Mouse (Mus musculus): ENCODE data around the gene D16Ertd472e. TPM values are rescaled to one million over a fixed set of nuclear protein-coding genes. Genes with fewer than 3 reads are reported as not detected.

The D16Ertd472e gene
- total RNA-seq, 1 experiment: 23.7 TPM

- no peak for DNase-seq (ENCODE audit: low read depth, low spot score)
- no peaks in the 10 kb centered on the region for H3K9me3 ChIP-seq (ENCODE audit: control insufficient read depth, insufficient read depth, low read depth, low read length)
- in situ Hi-C loops (cut with MboI; ENCODE audit: low sequenced_read_pairs in 2 of 2, unreplicated experiment in 2 of 2): no loop called here
- no peak overlapping the region for H3K27ac ChIP-seq (ENCODE audit: insufficient read depth, low read depth, low read length, poor library complexity, severe bottlenecking)
- H3K36me3 ChIP-seq (ENCODE audit: control insufficient read depth, insufficient read depth, low read length, poor library complexity, severe bottlenecking): no peaks in the 10 kb centered on the region; the same call in none of the 2 replicates
- H3K9ac ChIP-seq (ENCODE audit: insufficient read depth, low read depth, low read length, poor library complexity, severe bottlenecking): no peak overlapping the region
- peaks cover 2 to 3% of the 10 kb centered on the region in 2 experiments; a peak in 2 of 4 replicates for H3K4me1 ChIP-seq (ENCODE audit: control insufficient read depth in 2 of 2, insufficient read depth in 2 of 2, low read length in 2 of 2, poor library complexity in 1 of 2)
- H3K4me3 ChIP-seq (ENCODE audit: insufficient read depth in 1 of 2, low read depth in 1 of 2, low read length in 2 of 2, poor library complexity in 1 of 2, severe bottlenecking in 1 of 2): no peak overlapping the region
- TF ChIP-seq ZC3H11A (IDR thresholded peaks at IDR 0.05; ENCODE audit: borderline replicate concordance, low read depth, low read length) (no peak), MAFK (IDR thresholded peaks at IDR 0.05; ENCODE audit: insufficient read depth, low read depth, low read length) (no peak), HCFC1 (IDR thresholded peaks at IDR 0.05; ENCODE audit: borderline replicate concordance, insufficient read depth, low read length) (no peak), ZNF384 (IDR thresholded peaks at IDR 0.05; ENCODE audit: low read depth, low read length) (no peak), CHD2 (IDR thresholded peaks at IDR 0.05; ENCODE audit: low read depth, low read length) (no peak)
Measured at GRCm38 (mm10) chr16:78557573-78557972, 18.9 kb downstream of the D16Ertd472e start.

DNA sequence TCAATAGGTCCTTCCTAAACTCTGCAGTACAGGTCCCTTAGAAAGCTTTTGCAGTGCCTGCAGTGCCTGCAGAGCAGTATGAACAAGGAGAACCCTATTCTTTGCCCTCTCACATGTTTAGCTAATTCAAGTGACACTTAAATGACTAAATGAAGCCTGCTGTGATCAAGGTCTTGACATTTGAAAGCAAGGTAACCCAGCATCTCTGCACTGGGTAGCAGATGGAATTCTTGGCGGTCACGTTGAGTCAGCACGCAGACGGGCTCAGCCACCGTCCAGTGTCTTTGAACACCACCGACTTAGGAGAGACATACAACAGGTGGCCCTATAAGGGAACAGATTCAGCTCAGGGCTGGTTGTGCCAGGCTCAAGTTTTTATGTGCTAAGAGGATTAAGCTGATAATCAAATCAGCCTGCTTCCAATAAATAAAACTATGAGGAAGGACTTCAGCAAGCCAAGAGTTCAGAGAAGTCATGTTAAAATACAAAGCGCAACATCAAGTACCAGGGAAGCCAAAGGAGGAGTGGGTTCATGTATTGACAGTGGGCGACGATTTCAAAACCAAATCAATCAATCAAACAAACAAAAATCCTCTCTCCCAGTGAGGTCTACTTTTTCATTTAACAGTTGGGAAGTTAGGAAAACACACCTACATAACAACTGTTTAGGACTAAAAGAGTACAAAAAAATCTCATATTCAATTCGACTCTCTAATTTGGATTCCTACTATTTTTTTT, 21.4 kb downstream of the D16Ertd472e start:
- Histone ChIP-seq H3K36me3 (ENCODE audit: control insufficient read depth, insufficient read depth, low read length, poor library complexity, severe bottlenecking) (no peaks in the 10 kb centered on the region; the same call in none of the 2 replicates), H3K9me3 (ENCODE audit: control insufficient read depth, insufficient read depth, low read depth, low read length) (no peaks in the 10 kb centered on the region), H3K4me1 (ENCODE audit: control insufficient read depth in 2 of 2, insufficient read depth in 2 of 2, low read length in 2 of 2, poor library complexity in 1 of 2) (no peaks in the 10 kb centered on the region), H3K4me3 (ENCODE audit: insufficient read depth in 1 of 2, low read depth in 1 of 2, low read length in 2 of 2, poor library complexity in 1 of 2, severe bottlenecking in 1 of 2) (no peak overlapping the region), H3K27ac (ENCODE audit: insufficient read depth, low read depth, low read length, poor library complexity, severe bottlenecking) (no peak overlapping the region), H3K9ac (ENCODE audit: insufficient read depth, low read depth, low read length, poor library complexity, severe bottlenecking) (no peak overlapping the region)
- no peak for DNase-seq (ENCODE audit: low read depth, low spot score)
- in situ Hi-C loops (cut with MboI; ENCODE audit: low sequenced_read_pairs in 2 of 2, unreplicated experiment in 2 of 2): no loop called here
- no peak for TF ChIP-seq ZC3H11A (IDR thresholded peaks at IDR 0.05; ENCODE audit: borderline replicate concordance, low read depth, low read length)
- TF ChIP-seq ZNF384 (IDR thresholded peaks at IDR 0.05; ENCODE audit: low read depth, low read length): no peak

DNA sequence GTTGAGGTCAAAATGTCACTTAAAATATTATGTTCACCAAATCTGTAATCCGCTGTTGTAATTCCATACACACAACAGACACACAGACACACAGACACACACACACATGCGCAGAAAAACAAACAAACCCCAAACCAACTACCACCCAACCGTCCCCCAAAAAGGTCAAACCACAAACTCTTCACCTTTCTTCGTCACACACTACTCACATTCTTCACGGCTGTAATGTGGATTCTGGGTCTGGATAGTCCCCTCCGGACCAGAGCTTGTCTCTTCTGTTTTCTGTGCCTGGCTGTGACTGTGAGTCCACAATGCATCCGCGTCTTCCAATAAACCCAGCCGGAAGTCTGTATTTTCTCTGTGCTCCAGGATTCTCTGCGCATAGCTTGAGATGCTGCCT, 29.1 kb downstream of the D16Ertd472e start:
- H3K4me1 ChIP-seq (ENCODE audit: control insufficient read depth in 2 of 2, insufficient read depth in 2 of 2, low read length in 2 of 2, poor library complexity in 1 of 2): 0 out of 4 replicates have a peak, but pooled peaks cover 0 to 2% of the 10 kb centered on the region in 2 experiments
- H3K36me3 ChIP-seq (ENCODE audit: control insufficient read depth, insufficient read depth, low read length, poor library complexity, severe bottlenecking): peaks cover 3% of the 10 kb centered on the region; the same call in 1 of the 2 replicates
- in situ Hi-C loops (cut with MboI; ENCODE audit: low sequenced_read_pairs in 2 of 2, unreplicated experiment in 2 of 2): no loop called here
- H3K9me3 ChIP-seq (ENCODE audit: control insufficient read depth, insufficient read depth, low read depth, low read length): no peaks in the 10 kb centered on the region
- no peak overlapping the region for H3K27ac ChIP-seq (ENCODE audit: insufficient read depth, low read depth, low read length, poor library complexity, severe bottlenecking)
- H3K9ac ChIP-seq (ENCODE audit: insufficient read depth, low read depth, low read length, poor library complexity, severe bottlenecking): no peak overlapping the region
- no peak for DNase-seq (ENCODE audit: low read depth, low spot score)
- TF ChIP-seq MAFK (IDR thresholded peaks at IDR 0.05; ENCODE audit: insufficient read depth, low read depth, low read length) (no peak), HCFC1 (IDR thresholded peaks at IDR 0.05; ENCODE audit: borderline replicate concordance, insufficient read depth, low read length) (no peak), ZNF384 (IDR thresholded peaks at IDR 0.05; ENCODE audit: low read depth, low read length) (no peak), CHD2 (IDR thresholded peaks at IDR 0.05; ENCODE audit: low read depth, low read length) (no peak), ZC3H11A (IDR thresholded peaks at IDR 0.05; ENCODE audit: borderline replicate concordance, low read depth, low read length) (no peak)
- H3K4me3 ChIP-seq (ENCODE audit: insufficient read depth in 1 of 2, low read depth in 1 of 2, low read length in 2 of 2, poor library complexity in 1 of 2, severe bottlenecking in 1 of 2): no peak overlapping the region

DNA sequence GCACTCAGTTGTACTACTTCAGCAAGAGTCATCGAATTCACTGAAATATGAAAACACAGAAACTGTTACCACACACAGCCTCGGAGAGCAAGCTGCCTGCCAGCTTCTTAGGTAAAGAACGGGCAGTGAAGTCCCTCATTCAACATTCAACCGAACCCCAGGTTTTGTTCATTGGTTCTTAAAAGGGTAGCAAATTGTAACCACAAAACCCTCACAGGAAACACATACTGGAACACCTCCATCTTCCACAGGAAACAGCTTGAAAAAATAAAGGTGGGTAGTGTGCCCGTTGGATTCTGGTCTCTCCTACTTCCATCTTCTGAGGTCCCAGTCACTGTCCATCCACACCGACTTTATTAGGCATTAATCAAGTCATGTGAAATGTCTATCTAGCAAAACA, 30.0 kb downstream of the D16Ertd472e start:
- in situ Hi-C loops (cut with MboI; ENCODE audit: low sequenced_read_pairs in 2 of 2, unreplicated experiment in 2 of 2): no loop called here
- Histone ChIP-seq H3K4me1 (ENCODE audit: control insufficient read depth in 2 of 2, insufficient read depth in 2 of 2, low read length in 2 of 2, poor library complexity in 1 of 2) (0 out of 4 replicates have a peak, but pooled peaks cover 0 to 2% of the 10 kb centered on the region in 2 experiments), H3K27ac (ENCODE audit: insufficient read depth, low read depth, low read length, poor library complexity, severe bottlenecking) (no peak overlapping the region), H3K4me3 (ENCODE audit: insufficient read depth in 1 of 2, low read depth in 1 of 2, low read length in 2 of 2, poor library complexity in 1 of 2, severe bottlenecking in 1 of 2) (no peak overlapping the region), H3K9me3 (ENCODE audit: control insufficient read depth, insufficient read depth, low read depth, low read length) (no peaks in the 10 kb centered on the region), H3K9ac (ENCODE audit: insufficient read depth, low read depth, low read length, poor library complexity, severe bottlenecking) (no peak overlapping the region), H3K36me3 (ENCODE audit: control insufficient read depth, insufficient read depth, low read length, poor library complexity, severe bottlenecking) (peaks cover 3% of the 10 kb centered on the region; the same call in 1 of the 2 replicates)
- TF ChIP-seq ZC3H11A (IDR thresholded peaks at IDR 0.05; ENCODE audit: borderline replicate concordance, low read depth, low read length): no peak
- no peak for TF ChIP-seq CHD2 (IDR thresholded peaks at IDR 0.05; ENCODE audit: low read depth, low read length)
- TF ChIP-seq HCFC1 (IDR thresholded peaks at IDR 0.05; ENCODE audit: borderline replicate concordance, insufficient read depth, low read length): no peak
- TF ChIP-seq MAFK (IDR thresholded peaks at IDR 0.05; ENCODE audit: insufficient read depth, low read depth, low read length): no peak
- no peak for TF ChIP-seq ZNF384 (IDR thresholded peaks at IDR 0.05; ENCODE audit: low read depth, low read length)
- DNase-seq (ENCODE audit: low read depth, low spot score): no peak
